Comparison of ENCODE assay signal across 8 mouse cellular contexts in the genomic region with DNA sequence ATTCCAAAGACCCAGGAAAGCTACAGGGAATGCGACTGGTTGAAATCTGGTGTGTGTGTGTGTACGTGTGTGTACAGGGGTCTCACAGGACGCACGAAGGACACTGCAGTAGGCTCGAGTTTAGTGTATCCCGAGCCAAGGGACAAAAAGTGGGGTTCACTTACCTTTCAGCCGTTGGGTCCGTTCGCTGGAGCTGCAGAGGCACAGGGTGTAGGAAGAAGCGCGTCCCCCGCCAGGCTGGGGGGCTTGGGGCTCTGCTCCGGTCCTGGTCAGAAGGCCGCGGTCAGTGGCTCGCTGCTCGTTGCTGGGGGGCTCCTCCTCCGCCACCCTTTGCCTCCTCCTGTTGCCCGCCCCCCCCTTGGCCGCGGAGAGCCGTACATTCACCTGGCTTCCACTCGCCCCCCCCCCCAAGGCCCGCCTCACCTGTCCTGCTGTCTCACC. TPM values are rescaled to one million over a fixed set of nuclear protein-coding genes. Genes with fewer than 3 reads are reported as not detected.
DNase-seq lines count a peak whose midpoint lies in the region; ATAC-seq and TF ChIP-seq lines count a peak whose summit lies in the region.

No protein-coding gene starts in this region.

- H3K4me1 ChIP-seq in testis, adult 2 months (ENCODE audit: control insufficient read depth, insufficient read depth, low read length) = peaks cover 26% of the 10 kb centered on the region
- H3K4me1 ChIP-seq in heart, embryonic 12.5 days (replicated peaks) = peaks cover 49% of the 10 kb centered on the region
- H3K4me1 ChIP-seq in midbrain, embryonic 10.5 days = peaks cover 77% of the 10 kb centered on the region

- H3K4me3 ChIP-seq in testis, adult 2 months (ENCODE audit: control insufficient read depth, low read depth, low read length) = peak overlapping the region; percentile 90
- peak overlapping the region; percentile 78 for H3K4me3 ChIP-seq in heart, embryonic 12.5 days
- peak overlapping the region; percentile 61 for H3K4me3 ChIP-seq in midbrain, embryonic 10.5 days

- H3K27ac ChIP-seq in testis, adult 2 months (ENCODE audit: control insufficient read depth, insufficient read depth, low read depth, low read length) = peak overlapping the region; percentile 82
- peak overlapping the region; percentile 58; the same call in 1 of the 2 replicates for H3K27ac ChIP-seq in heart, embryonic 12.5 days (ENCODE audit: poor library complexity, severe bottlenecking)
- H3K27ac ChIP-seq in midbrain, embryonic 10.5 days (replicated peaks) = peak overlapping the region; percentile 88

- DNase-seq in testis, postnatal 14 days (ENCODE audit: low spot score) = no peak
- DNase-seq in cerebellum, adult 9-11 months = peak; percentile 79
- peak; percentile 73 for DNase-seq in kidney, postnatal 10 days
- DNase-seq in midbrain, embryonic 10.5 days (ENCODE audit: low spot score) = no peak
- DNase-seq in right cerebral cortex, postnatal 4 days = no peak

- H3K36me3 ChIP-seq in testis, adult 2 months (ENCODE audit: control insufficient read depth, insufficient read depth, low read length) = no peaks in the 10 kb centered on the region
- no peaks in the 10 kb centered on the region for H3K36me3 ChIP-seq in heart, embryonic 12.5 days
- H3K36me3 ChIP-seq in midbrain, embryonic 10.5 days = no peaks in the 10 kb centered on the region

- TF ChIP-seq POLR2A in testis, adult 2 months (IDR thresholded peaks at IDR 0.05; ENCODE audit: control insufficient read depth, low read depth, low read length) = no peak

- no peak for TF ChIP-seq CTCF in testis, adult 2 months (IDR thresholded peaks at IDR 0.05; ENCODE audit: control insufficient read depth, insufficient read depth, insufficient replicate concordance, low read depth, low read length)

- H3K9ac ChIP-seq in heart, embryonic 12.5 days = peak overlapping the region; percentile 84

- H3K9me3 ChIP-seq in heart, embryonic 12.5 days (replicated peaks) = no peaks in the 10 kb centered on the region
- H3K9me3 ChIP-seq in midbrain, embryonic 10.5 days (replicated peaks) = no peaks in the 10 kb centered on the region

- no peaks in the 10 kb centered on the region for H3K27me3 ChIP-seq in testis, adult 2 months (ENCODE audit: control insufficient read depth, insufficient read depth, low read length)
- H3K27me3 ChIP-seq in heart, embryonic 12.5 days (replicated peaks) = no peaks in the 10 kb centered on the region
- peaks cover 49% of the 10 kb centered on the region for H3K27me3 ChIP-seq in midbrain, embryonic 10.5 days (ENCODE audit: low read depth, poor library complexity, severe bottlenecking)

- peak overlapping the region; percentile 100 for H3K4me2 ChIP-seq in heart, embryonic 12.5 days

- ATAC-seq in heart, embryonic 12.5 days (ENCODE audit: insufficient number of reproducible peaks, low FRiP score) = no peak
- ATAC-seq in monocyte, adult 5-6 weeks (replicated peaks; ENCODE audit: insufficient number of reproducible peaks, low FRiP score, low TSS enrichment, poor library complexity, severe bottlenecking) = no peak

- 0% methylated on average over 20 of the region's 24 CpGs for WGBS in heart, embryonic 12.5 days
- under 1% methylated on average over 21 of the region's 24 CpGs for WGBS in midbrain, embryonic 10.5 days

RNA-seq across cellular contexts. Expression of a gene that starts 1.7 kb away (rescaled TPM):
- 4.4 and 5.9 TPM in 2 replicates for polyA plus RNA-seq in testis, adult 2 months (2012; rRNA removed)
- polyA plus RNA-seq in heart, embryonic 12.5 days (2016; fragmentation: Nextera tagmentation; extraction: Ambion mirVana) = 1.6 and 1.8 TPM in 2 replicates
- 0.39 and 0.83 TPM in 2 replicates for polyA plus RNA-seq in midbrain, embryonic 10.5 days (2016; fragmentation: Nextera tagmentation; extraction: Ambion mirVana)
- total RNA-seq in monocyte, adult 5-6 weeks (2017) = 49.4 to 76.6 TPM (median 51.2 TPM) in 3 replicates

RNA-seq across cellular contexts. Expression of a gene that starts 9.7 kb away (rescaled TPM):
- not detected in 2 replicates for polyA plus RNA-seq in testis, adult 2 months (2012; rRNA removed)
- polyA plus RNA-seq in heart, embryonic 12.5 days (2016; fragmentation: Nextera tagmentation; extraction: Ambion mirVana) = 0.54 TPM in 1 of 2 replicates, not detected in the other
- 0.68 and 1.2 TPM in 2 replicates for polyA plus RNA-seq in midbrain, embryonic 10.5 days (2016; fragmentation: Nextera tagmentation; extraction: Ambion mirVana)
- total RNA-seq in monocyte, adult 5-6 weeks (2017) = 1.4 TPM in 1 of 3 replicates, not detected in the others

RNA-seq across cellular contexts. Expression of a gene that starts 18.8 kb away (rescaled TPM):
- polyA plus RNA-seq in testis, adult 2 months (2012; rRNA removed) = 67.6 and 71.8 TPM in 2 replicates
- polyA plus RNA-seq in heart, embryonic 12.5 days (2016; fragmentation: Nextera tagmentation; extraction: Ambion mirVana) = 31.7 and 32.5 TPM in 2 replicates
- 27.9 and 34.2 TPM in 2 replicates for polyA plus RNA-seq in midbrain, embryonic 10.5 days (2016; fragmentation: Nextera tagmentation; extraction: Ambion mirVana)
- 16.5 to 22.8 TPM (median 22.4 TPM) in 3 replicates for total RNA-seq in monocyte, adult 5-6 weeks (2017)

RNA-seq across cellular contexts. Expression of a gene that starts 25.3 kb away (rescaled TPM):
- polyA plus RNA-seq in testis, adult 2 months (2012; rRNA removed) = 14.7 and 16.5 TPM in 2 replicates
- 355 and 356 TPM in 2 replicates for polyA plus RNA-seq in heart, embryonic 12.5 days (2016; fragmentation: Nextera tagmentation; extraction: Ambion mirVana)
- 540 and 645 TPM in 2 replicates for polyA plus RNA-seq in midbrain, embryonic 10.5 days (2016; fragmentation: Nextera tagmentation; extraction: Ambion mirVana)
- total RNA-seq in monocyte, adult 5-6 weeks (2017) = 7.5 to 10.2 TPM (median 8.1 TPM) in 3 replicates

RNA-seq across cellular contexts. Expression of a gene that starts 25.4 kb away (rescaled TPM):
- 15.7 and 17.3 TPM in 2 replicates for polyA plus RNA-seq in testis, adult 2 months (2012; rRNA removed)
- polyA plus RNA-seq in heart, embryonic 12.5 days (2016; fragmentation: Nextera tagmentation; extraction: Ambion mirVana) = 76.2 and 78.1 TPM in 2 replicates
- 51.8 TPM in 2 replicates for polyA plus RNA-seq in midbrain, embryonic 10.5 days (2016; fragmentation: Nextera tagmentation; extraction: Ambion mirVana)
- 48.9 to 65.4 TPM (median 58.4 TPM) in 3 replicates for total RNA-seq in monocyte, adult 5-6 weeks (2017)

Comparison
In these comparisons a context has a peak if more than half of its experiments do, and no peak if none do; other contexts are left out.
1. DNase-seq: peak in cerebellum, adult 9-11 months (single experiment) and kidney, postnatal 10 days (single experiment); none in testis, postnatal 14 days (single experiment), midbrain, embryonic 10.5 days (single experiment) and right cerebral cortex, postnatal 4 days (single experiment).
2. Peak in every context shown above with its lines, with median percentiles within 50 percentile points of each other: H3K27ac ChIP-seq and H3K4me3 ChIP-seq.